Mouse (Mus musculus) embryonic facial prominence, embryonic 15.5 days (tissue): Measurements from ENCODE around the gene Tspoap1. TPM values are rescaled to one million over a fixed set of nuclear protein-coding genes. Genes with fewer than 3 reads are reported as not detected.

Experiments
- ATAC-seq: fragments of 200-750 bp; cut with Nextera tagmentation; 2 replicates; pipeline ENCODE4 v1.8.0; 2017; ENCODE audit warnings: low read depth, moderate TSS enrichment; ENCODE audit not compliant: insufficient number of reproducible peaks, low FRiP score, low TSS enrichment
- H3K27ac ChIP-seq: fragments of 300-500 bp; sonication (generic); replicated peaks from 2 replicates; pipeline ENCODE4 v1.5.1; 2015; ENCODE audit warnings: mild to moderate bottlenecking, inconsistent platforms
- H3K27me3 ChIP-seq: fragments of 300-500 bp; sonication (generic); 2 replicates; pipeline ENCODE4 v1.6.1; 2015; ENCODE audit warnings: inconsistent platforms
- H3K36me3 ChIP-seq: fragments of 300-500 bp; sonication (generic); 2 replicates; pipeline ENCODE4 v1.6.1; 2015; ENCODE audit warnings: mild to moderate bottlenecking, inconsistent platforms
- H3K4me1 ChIP-seq: fragments of 300-500 bp; sonication (generic); 2 replicates; pipeline ENCODE4 v1.6.1; 2015; ENCODE audit warnings: inconsistent platforms
- H3K4me2 ChIP-seq: fragments of 300-500 bp; sonication (generic); replicated peaks from 2 replicates; pipeline ENCODE4 v1.6.1; 2015; ENCODE audit warnings: mild to moderate bottlenecking, inconsistent platforms
- H3K4me3 ChIP-seq: fragments of 300-500 bp; sonication (generic); replicated peaks from 2 replicates; pipeline ENCODE4 v1.5.1; 2015; ENCODE audit warnings: mild to moderate bottlenecking, inconsistent platforms
- H3K9ac ChIP-seq: fragments of 300-500 bp; sonication (generic); 2 replicates; pipeline ENCODE4 v1.6.1; 2015; ENCODE audit warnings: inconsistent platforms
- H3K9me3 ChIP-seq: fragments of 300-500 bp; sonication (generic); replicated peaks from 2 replicates; pipeline ENCODE4 v1.6.1; 2016; ENCODE audit warnings: inconsistent platforms
- WGBS: fragments of 180-500 bp; shearing (Covaris S2); methylation state at CpG from one replicate; pipeline ENCODE4 v1.1.7; 2015; 5-methylcytosine and 5-hydroxymethylcytosine counted together
- polyA plus RNA-seq: library from polyadenylated mRNA; unstranded; fragments of >200 nt; fragmentation: Nextera tagmentation; extraction: Ambion mirVana; gene quantifications from 2 replicates; pipeline ENCODE4 v1.2.1, GENCODE M21; 2015

Tspoap1 gene
- polyA plus RNA-seq, 1 experiment from 2014 or later: 5.9 TPM

DNA sequence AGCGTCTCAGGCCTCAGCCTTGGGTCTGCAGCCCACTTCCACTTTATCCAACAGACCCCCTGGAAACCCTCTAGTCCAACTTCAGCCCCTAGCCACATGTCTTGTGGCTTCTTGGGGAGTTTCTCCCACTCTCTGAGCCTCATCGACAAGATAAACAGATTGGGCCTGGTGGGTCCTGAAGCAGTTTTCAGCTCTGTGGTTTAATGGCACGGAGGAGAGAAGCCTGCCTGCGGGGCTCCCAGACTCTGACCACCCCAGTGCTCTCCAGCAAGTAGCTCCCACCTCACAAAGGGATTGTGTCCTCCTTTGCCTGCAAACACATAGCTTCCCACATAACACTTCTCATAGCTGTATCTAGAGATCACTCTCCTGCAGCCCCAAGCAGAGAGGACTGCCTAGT, 32.9 kb upstream of the Tspoap1 start:
- H3K36me3 ChIP-seq: no peaks in the 10 kb centered on the region
- no peak for ATAC-seq
- H3K4me3 ChIP-seq: no peak overlapping the region
- no peaks in the 10 kb centered on the region for H3K27me3 ChIP-seq
- no peaks in the 10 kb centered on the region for H3K9me3 ChIP-seq
- H3K27ac ChIP-seq: no peak overlapping the region
- H3K4me1 ChIP-seq: peaks cover 15% of the 10 kb centered on the region
- no peak overlapping the region for H3K4me2 ChIP-seq
- WGBS: 49% methylated on average over 4 of the region's 4 CpGs
- H3K9ac ChIP-seq: no peak overlapping the region

DNA sequence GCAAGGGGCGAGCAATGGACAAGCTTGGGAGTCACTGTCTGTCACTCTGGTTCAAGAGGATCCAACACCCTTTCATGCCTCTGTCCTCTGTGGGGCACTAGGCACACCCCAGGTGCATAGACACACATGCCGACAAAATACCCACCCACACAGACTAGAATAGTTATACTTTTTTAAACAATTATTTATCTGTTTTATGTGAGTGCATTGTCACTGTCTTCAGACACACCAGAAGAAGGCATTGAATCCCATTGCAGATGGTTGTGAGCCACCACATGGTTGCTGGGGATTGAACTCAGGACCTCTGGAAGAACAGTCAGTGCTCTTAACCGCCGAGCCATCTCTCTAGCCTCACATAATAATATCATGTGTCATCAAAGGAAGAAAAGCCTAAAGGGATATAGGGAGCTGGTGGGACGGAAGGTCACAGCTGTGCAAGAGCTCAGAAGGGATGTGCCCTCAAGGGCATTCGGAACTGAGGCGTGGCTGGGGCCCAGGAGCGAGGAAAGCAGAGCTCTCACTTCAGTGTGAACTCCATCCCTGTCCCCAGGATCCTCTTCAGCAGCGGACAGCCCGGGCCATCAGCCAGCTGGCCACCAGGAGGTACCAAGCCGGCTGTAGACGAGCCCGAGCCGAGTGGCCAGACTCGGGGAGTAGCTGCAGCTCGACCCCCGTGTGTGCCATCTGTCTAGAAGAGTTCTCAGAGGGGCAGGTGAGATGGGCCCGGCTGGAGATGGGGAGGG, 31.3 kb upstream of the Tspoap1 start:
- H3K27me3 ChIP-seq: no peaks in the 10 kb centered on the region
- ATAC-seq: no peak
- no peaks in the 10 kb centered on the region for H3K9me3 ChIP-seq
- WGBS: 61% methylated on average over 18 of the region's 18 CpGs
- H3K36me3 ChIP-seq: no peaks in the 10 kb centered on the region
- H3K4me2 ChIP-seq: no peak overlapping the region
- peaks cover 15% of the 10 kb centered on the region for H3K4me1 ChIP-seq
- H3K4me3 ChIP-seq: no peak overlapping the region
- H3K9ac ChIP-seq: no peak overlapping the region
- H3K27ac ChIP-seq: no peak overlapping the region

DNA sequence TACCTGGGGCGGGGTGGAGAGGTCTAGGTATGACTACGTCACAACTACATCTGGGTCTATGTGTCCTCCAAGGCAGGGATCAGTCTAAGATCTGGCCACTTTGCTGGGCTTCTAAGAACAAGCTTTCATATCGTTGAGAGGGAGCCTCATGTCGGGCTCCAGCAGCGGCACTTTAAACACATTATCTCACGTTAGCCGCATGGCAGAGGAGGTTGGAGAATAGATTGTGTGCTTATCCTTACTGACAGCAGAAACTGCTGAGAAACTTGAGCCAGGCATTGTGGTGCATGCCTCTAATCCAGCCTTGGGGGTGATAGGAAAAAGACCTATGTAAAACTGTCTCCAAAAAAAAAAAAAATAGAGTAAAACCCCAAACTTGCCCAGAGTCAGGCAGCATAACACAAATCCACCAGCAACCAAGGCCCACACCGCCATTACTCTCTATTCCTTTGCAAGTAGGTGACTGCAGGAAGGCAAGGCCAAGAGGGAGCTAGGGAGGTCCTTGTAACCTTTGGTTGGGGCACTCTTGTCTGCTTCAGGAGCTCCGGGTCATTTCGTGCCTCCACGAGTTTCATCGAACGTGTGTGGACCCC, 30.7 kb upstream of the Tspoap1 start:
- Histone ChIP-seq H3K4me3 (no peak overlapping the region), H3K4me1 (peaks cover 15% of the 10 kb centered on the region), H3K9ac (no peak overlapping the region), H3K27ac (no peak overlapping the region), H3K9me3 (no peaks in the 10 kb centered on the region), H3K27me3 (no peaks in the 10 kb centered on the region), H3K4me2 (no peak overlapping the region), H3K36me3 (no peaks in the 10 kb centered on the region)
- WGBS: 80% methylated on average over 13 of the region's 13 CpGs
- ATAC-seq: no peak

DNA sequence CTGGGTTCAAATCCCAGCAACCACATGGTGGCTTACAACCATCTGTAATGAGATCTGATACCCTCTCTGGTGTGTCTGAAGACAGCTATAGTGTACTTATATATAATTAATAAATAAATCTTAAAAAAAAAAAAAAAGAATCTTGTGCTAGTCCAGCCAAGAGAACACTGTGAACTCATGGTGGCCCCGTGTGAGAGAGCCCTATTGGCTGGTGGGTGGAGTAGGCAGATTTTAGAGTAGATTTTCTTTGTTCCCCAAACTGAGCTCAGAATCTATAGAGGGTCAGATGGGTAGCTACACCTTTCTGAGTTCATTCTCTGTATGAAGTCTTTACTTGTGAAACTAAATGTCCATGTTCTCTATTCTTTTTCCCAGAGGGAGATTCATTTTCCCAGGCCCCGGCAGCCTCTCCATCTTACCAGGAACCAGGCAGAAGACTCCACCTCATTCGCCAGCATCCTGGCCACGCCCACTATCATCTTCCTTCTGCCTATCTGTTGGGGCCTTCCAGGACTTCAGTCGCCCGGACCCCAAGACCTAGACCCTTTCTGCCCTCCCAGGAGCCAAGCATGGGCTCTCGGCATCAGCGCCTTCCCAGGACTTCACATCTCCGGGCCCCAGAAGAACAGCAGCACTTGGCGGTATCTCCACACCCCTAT, 29.6 kb upstream of the Tspoap1 start:
- Histone ChIP-seq H3K9me3 (no peaks in the 10 kb centered on the region), H3K9ac (no peak overlapping the region), H3K4me2 (no peak overlapping the region), H3K36me3 (no peaks in the 10 kb centered on the region), H3K4me3 (no peak overlapping the region), H3K4me1 (peaks cover 10% of the 10 kb centered on the region), H3K27ac (no peak overlapping the region), H3K27me3 (no peaks in the 10 kb centered on the region)
- ATAC-seq: no peak
- WGBS: 72% methylated on average over 10 of the region's 10 CpGs

DNA sequence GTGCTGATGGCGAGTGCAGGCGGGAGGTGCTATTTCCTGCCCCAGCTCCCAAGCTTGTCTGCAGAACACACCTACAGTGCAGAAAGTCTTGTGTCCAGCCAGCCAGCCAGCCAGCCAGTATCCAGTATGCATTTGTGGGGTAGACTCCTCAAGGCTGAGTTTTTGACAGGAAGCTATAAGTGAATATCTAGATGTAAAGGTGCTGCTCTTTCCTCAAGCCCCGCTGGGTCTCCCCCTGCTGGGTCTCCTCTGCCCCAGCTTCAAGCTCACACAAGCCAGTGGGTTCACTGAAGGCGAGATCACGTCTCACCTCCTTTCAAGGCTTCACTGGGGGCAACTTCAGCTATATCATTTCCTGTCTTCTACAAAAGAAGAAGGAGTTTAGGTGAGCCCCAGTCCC, 26.0 kb upstream of the Tspoap1 start:
- H3K36me3 ChIP-seq: no peaks in the 10 kb centered on the region; the same call in 1 of the 2 replicates
- no peak overlapping the region for H3K4me3 ChIP-seq
- 53% methylated on average over 5 of the region's 5 CpGs for WGBS
- no peak overlapping the region for H3K9ac ChIP-seq
- H3K9me3 ChIP-seq: no peaks in the 10 kb centered on the region
- no peak for ATAC-seq
- no peak overlapping the region for H3K4me2 ChIP-seq
- peaks cover 13% of the 10 kb centered on the region for H3K4me1 ChIP-seq
- H3K27ac ChIP-seq: no peak overlapping the region
- no peaks in the 10 kb centered on the region for H3K27me3 ChIP-seq

DNA sequence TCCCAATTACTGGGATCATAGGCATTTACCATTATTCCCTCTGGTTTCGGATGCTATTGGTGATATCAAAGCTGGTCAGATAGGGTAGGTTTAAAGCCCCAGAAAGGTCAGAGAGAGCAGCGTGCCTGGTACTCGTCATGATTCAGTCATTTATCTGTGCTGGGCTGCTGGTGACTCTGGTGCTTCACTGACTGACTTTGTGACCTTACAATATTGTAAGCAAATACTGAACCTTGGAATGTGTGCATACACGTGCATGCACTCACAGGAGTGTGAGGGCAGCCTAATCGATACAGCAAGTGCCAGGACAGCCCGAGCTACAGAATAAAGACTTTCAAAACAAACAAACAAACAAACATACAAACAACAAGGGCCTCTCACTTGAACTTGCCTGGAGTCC, 24.6 kb upstream of the Tspoap1 start:
- H3K36me3 ChIP-seq: peaks cover 12% of the 10 kb centered on the region
- 0 out of 2 replicates have a peak overlapping the region, but pooled peaks have one; percentile 92 for H3K27ac ChIP-seq
- H3K9ac ChIP-seq: no peak overlapping the region
- 82% methylated on average over 6 of the region's 6 CpGs for WGBS
- no peak for ATAC-seq
- no peaks in the 10 kb centered on the region for H3K27me3 ChIP-seq
- H3K4me1 ChIP-seq: peaks cover 13% of the 10 kb centered on the region
- H3K4me3 ChIP-seq: no peak overlapping the region
- H3K9me3 ChIP-seq: no peaks in the 10 kb centered on the region
- H3K4me2 ChIP-seq: no peak overlapping the region

DNA sequence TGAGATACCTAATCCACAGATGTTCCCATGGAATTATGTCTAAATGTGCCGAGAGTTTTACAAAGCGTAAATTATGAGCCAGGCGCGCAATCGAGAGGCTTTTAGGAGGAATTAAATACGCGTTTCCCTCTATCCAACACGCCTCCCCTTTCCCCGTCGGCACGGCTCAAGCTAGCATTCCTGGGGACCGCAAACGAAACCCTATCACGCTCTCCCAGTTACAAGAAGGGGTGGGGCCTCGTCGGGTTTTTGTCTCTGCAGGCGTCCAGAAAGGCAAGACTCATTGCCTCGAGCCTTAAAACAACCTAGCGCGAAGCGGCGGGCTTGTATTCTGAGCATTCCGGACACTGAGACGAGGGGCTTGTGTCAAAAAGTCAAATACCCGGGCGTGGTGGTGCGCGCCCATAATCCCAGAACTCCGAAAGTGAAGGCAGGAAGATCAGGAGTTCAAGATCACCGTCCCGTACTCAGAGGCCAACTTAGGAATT, 23.6 kb upstream of the Tspoap1 start:
- peak; percentile 73 for ATAC-seq
- under 1% methylated on average over 31 of the region's 31 CpGs for WGBS

DNA sequence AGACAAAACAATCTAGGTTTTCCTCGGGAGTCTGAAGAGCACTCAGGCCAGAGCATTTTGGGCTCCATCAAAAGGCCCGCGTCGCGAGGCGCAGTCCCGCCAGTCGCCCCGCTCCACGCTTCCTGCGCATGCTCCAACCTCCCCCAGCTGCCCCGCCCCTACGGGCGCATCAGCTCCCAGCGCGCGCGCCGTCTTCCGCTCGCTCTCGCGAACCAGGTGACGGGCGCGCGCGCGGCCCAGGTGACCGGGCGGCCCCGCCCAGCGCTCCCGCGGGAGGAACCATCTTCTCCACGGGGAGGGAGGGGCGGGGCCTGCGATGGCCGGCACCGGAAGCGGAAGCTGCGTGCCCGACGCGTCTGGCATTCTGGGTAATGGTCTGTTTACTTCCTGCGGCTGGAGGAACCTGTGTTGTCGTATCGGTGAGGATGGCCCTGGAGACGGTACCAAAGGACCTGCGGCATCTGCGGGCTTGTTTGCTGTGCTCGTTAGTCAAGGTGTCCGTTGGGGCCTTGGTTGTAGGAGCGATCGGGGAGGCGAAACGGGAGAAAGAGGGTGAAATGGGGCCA, 23.1 kb upstream of the Tspoap1 start, which contains the start of gene Supt4a:
TSS of gene Supt4a (plus strand) at position 378 of the 566 bp plus-strand sequence.
- peak within 1 kb of the TSS; percentile 92 for H3K4me3 ChIP-seq
- WGBS: under 1% methylated on average over 57 of the region's 57 CpGs
- peaks cover 25% of the 10 kb centered on the region for H3K36me3 ChIP-seq
- H3K9ac ChIP-seq: peak within 1 kb of the TSS; percentile 73
- no peaks in the 10 kb centered on the region for H3K9me3 ChIP-seq
- peak; percentile 93 for ATAC-seq
- peak within 1 kb of the TSS; percentile 92 for H3K27ac ChIP-seq
- H3K27me3 ChIP-seq: no peaks in the 10 kb centered on the region
- H3K4me2 ChIP-seq: peak within 1 kb of the TSS; percentile 79
- peaks cover 13% of the 10 kb centered on the region for H3K4me1 ChIP-seq

More for the DNA sequence above, 23.6 kb upstream of the Tspoap1 start:
- Histone ChIP-seq H3K9me3 (no peaks in the 10 kb centered on the region), H3K4me2 (peak overlapping the region; percentile 79), H3K27me3 (no peaks in the 10 kb centered on the region), H3K4me3 (peak overlapping the region; percentile 92), H3K9ac (peak overlapping the region; percentile 73), H3K36me3 (peaks cover 20% of the 10 kb centered on the region), H3K4me1 (peaks cover 13% of the 10 kb centered on the region), H3K27ac (peak overlapping the region; percentile 92)

DNA sequence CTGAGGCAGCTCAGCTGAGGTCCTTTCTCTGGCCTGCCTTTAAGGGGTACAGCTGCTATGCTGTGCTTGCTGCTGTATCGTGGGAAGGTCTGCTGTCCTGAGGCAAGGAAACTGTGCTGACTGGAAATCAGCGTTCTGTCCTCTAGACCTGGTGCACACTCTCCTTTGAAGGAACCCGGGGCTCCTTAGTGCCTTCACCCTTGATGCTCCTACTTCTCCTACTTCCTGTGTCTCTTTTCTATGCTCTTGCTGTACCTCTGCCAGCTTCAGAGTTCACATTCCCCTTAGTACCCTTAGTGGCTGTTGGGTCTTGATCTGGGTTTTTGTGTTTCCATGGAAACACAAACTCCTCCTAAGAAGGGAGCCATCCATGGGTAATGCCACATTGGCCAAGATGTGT, 16.6 kb upstream of the Tspoap1 start:
- Histone ChIP-seq H3K27me3 (no peaks in the 10 kb centered on the region), H3K27ac (no peak overlapping the region), H3K4me2 (no peak overlapping the region), H3K4me3 (no peak overlapping the region), H3K9me3 (no peaks in the 10 kb centered on the region), H3K9ac (no peak overlapping the region), H3K4me1 (no peaks in the 10 kb centered on the region), H3K36me3 (peaks cover 48% of the 10 kb centered on the region)
- 98% methylated on average over 3 of the region's 3 CpGs for WGBS
- no peak for ATAC-seq

DNA sequence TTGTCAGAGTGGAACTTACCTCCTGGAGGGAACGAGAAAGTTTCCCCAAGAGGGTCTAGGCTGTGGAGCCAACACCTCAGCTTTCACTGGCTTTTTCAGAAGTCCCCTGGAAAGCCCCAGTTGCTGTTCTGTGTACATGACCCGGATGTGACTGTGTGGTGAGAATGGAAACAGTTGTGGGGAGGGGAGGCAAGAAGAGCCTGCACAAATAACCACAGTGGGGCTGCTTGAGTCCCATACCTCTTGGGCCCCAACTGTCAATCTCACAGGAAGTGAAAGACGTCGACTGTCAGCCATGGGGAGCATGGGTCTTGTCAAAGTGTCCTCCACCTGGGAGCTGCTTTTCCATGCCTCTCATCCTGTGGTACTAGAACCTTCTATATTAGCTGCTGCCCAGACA, 15.4 kb upstream of the Tspoap1 start:
- WGBS: 79% methylated on average over 4 of the region's 4 CpGs
- no peaks in the 10 kb centered on the region for H3K9me3 ChIP-seq
- H3K4me1 ChIP-seq: 0 out of 2 replicates have a peak, but pooled peaks cover 5% of the 10 kb centered on the region
- no peak for ATAC-seq
- H3K9ac ChIP-seq: no peak overlapping the region
- H3K27me3 ChIP-seq: no peaks in the 10 kb centered on the region
- no peak overlapping the region for H3K4me2 ChIP-seq
- no peak overlapping the region for H3K4me3 ChIP-seq
- H3K27ac ChIP-seq: no peak overlapping the region
- H3K36me3 ChIP-seq: peaks cover 43% of the 10 kb centered on the region
